ENCODE assay signal across 9 mouse cellular contexts in the genomic region with DNA sequence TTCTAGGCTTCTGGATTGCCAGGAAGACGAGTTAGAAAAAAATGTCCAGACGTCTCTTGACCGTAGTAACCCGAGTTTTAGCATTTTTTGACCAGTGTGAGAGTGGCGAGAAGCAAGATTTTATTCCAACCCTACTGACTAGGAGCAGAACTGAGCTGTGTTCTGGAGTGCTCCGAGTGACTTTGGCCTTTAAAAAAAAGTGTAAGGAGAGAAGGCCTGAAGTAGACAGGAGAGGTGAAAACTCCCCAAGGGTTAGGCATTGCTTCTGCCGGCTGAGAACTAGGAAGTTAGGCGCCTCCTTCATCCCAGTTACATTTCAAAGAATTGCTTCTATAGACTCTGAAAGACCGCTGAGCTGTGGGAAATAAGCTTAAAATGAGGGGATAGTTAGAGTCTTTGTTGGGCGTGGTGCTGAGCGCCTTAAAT. TPM values are rescaled to one million over a fixed set of nuclear protein-coding genes. Genes with fewer than 3 reads are reported as not detected.
DNase-seq lines count a peak whose midpoint lies in the region; ATAC-seq and TF ChIP-seq lines count a peak whose summit lies in the region.
"Had no signal": no experiment of that assay in that cellular context is flagged by ENCODE, and none has a peak within 500 bp of the region (broad histone marks: within the 10 kb centered on the region; RNA-seq: fewer than 3 reads in every experiment).

No protein-coding gene starts in this region.

- 2% methylated on average over 11 of the region's 11 CpGs for WGBS in liver, adult 2 months
- 1% methylated on average over 11 of the region's 11 CpGs for WGBS in bone marrow, adult 2 months
- WGBS in forebrain, embryonic 14.5 days: under 1% methylated on average over 11 of the region's 11 CpGs
- WGBS in liver, embryonic 11.5 days: 2% methylated on average over 11 of the region's 11 CpGs
- WGBS in stomach, embryonic 15.5 days: under 1% methylated on average over 11 of the region's 11 CpGs

- no peak for TF ChIP-seq CTCF in liver, adult 2 months (IDR thresholded peaks at IDR 0.05; ENCODE audit: low read depth, low read length)
- no peak for TF ChIP-seq CTCF in bone marrow, adult 2 months (IDR thresholded peaks at IDR 0.05; ENCODE audit: control insufficient read depth, insufficient read depth, low read length)

- peak overlapping the region; percentile 62 for H3K4me2 ChIP-seq in forebrain, embryonic 14.5 days (ENCODE audit: low read length)
- peak overlapping the region; percentile 96 for H3K4me2 ChIP-seq in liver, embryonic 11.5 days
- H3K4me2 ChIP-seq in stomach, embryonic 15.5 days: peak overlapping the region; percentile 72

- H3K36me3 ChIP-seq in liver, adult 2 months (ENCODE audit: control insufficient read depth, insufficient read depth, low read length): no peaks in the 10 kb centered on the region; the same call in 1 of the 2 replicates
- H3K36me3 ChIP-seq in forebrain, embryonic 14.5 days (ENCODE audit: control insufficient read depth, insufficient read depth, low read length): no peaks in the 10 kb centered on the region
- no peaks in the 10 kb centered on the region for H3K36me3 ChIP-seq in liver, embryonic 11.5 days (ENCODE audit: control insufficient read depth, insufficient read depth, low read length)
- H3K36me3 ChIP-seq in stomach, embryonic 15.5 days: no peaks in the 10 kb centered on the region

- H3K4me3 ChIP-seq in liver, adult 2 months (ENCODE audit: insufficient read depth, low read depth, low read length): peak overlapping the region; percentile 93
- H3K4me3 ChIP-seq in bone marrow, adult 2 months (replicated peaks; ENCODE audit: control insufficient read depth, low read depth, low read length): peak overlapping the region; percentile 70
- peak overlapping the region; percentile 90 for H3K4me3 ChIP-seq in forebrain, embryonic 14.5 days (ENCODE audit: low read depth, low read length)
- peak overlapping the region; percentile 89 for H3K4me3 ChIP-seq in liver, embryonic 11.5 days (ENCODE audit: low read depth, low read length)
- peak overlapping the region; percentile 90 for H3K4me3 ChIP-seq in stomach, embryonic 15.5 days (replicated peaks)

- TF ChIP-seq POLR2A in liver, adult 2 months (IDR thresholded peaks at IDR 0.05; ENCODE audit: extremely low read depth, insufficient read depth, low read length): no peak
- TF ChIP-seq POLR2A in bone marrow, adult 2 months (IDR thresholded peaks at IDR 0.05; ENCODE audit: borderline replicate concordance, control insufficient read depth, low read depth, low read length): no peak

- H3K27ac ChIP-seq in liver, adult 2 months (replicated peaks; ENCODE audit: insufficient read depth, low read depth, low read length): peak overlapping the region; percentile 94
- peak overlapping the region; percentile 95 for H3K27ac ChIP-seq in bone marrow, adult 2 months (ENCODE audit: control insufficient read depth, insufficient read depth, low read depth, low read length, poor library complexity)
- H3K27ac ChIP-seq in forebrain, embryonic 14.5 days (ENCODE audit: low read depth, low read length): peak overlapping the region; percentile 93
- H3K27ac ChIP-seq in liver, embryonic 11.5 days (ENCODE audit: low read depth, low read length): peak overlapping the region; percentile 94
- H3K27ac ChIP-seq in stomach, embryonic 15.5 days: peak overlapping the region; percentile 97

- peaks cover 8% of the 10 kb centered on the region; the same call in 1 of the 2 replicates for H3K79me2 ChIP-seq in liver, adult 2 months (ENCODE audit: control insufficient read depth, insufficient read depth, low read length)

- no peaks in the 10 kb centered on the region for H3K9me3 ChIP-seq in forebrain, embryonic 14.5 days (replicated peaks; ENCODE audit: control insufficient read depth, low read length)
- no peaks in the 10 kb centered on the region for H3K9me3 ChIP-seq in liver, embryonic 11.5 days (ENCODE audit: control insufficient read depth, low read length)
- H3K9me3 ChIP-seq in stomach, embryonic 15.5 days: no peaks in the 10 kb centered on the region

- peak; percentile 46 for DNase-seq in liver, adult 2 months (ENCODE audit: extremely low read depth, low read depth, low spot score)
- no peak for DNase-seq in liver
- DNase-seq in forebrain, embryonic 14.5 days (ENCODE audit: low spot score): peak; percentile 33
- DNase-seq in liver, embryonic 11.5 days (ENCODE audit: low spot score): no peak
- DNase-seq in urinary bladder, postnatal 36 days (ENCODE audit: low spot score in 2 of 2): no peak
- DNase-seq in left cerebral cortex, adult 11 months (ENCODE audit: low spot score): no peak

- H3K4me1 ChIP-seq in liver, adult 2 months (ENCODE audit: control insufficient read depth, insufficient read depth, low read length): peaks cover 13% of the 10 kb centered on the region
- H3K4me1 ChIP-seq in bone marrow, adult 2 months (ENCODE audit: control insufficient read depth, insufficient read depth, low read length): no peaks in the 10 kb centered on the region; the same call in 1 of the 2 replicates
- peaks cover 11% of the 10 kb centered on the region for H3K4me1 ChIP-seq in forebrain, embryonic 14.5 days (ENCODE audit: control insufficient read depth, insufficient read depth, low read length)
- peaks cover 10% of the 10 kb centered on the region for H3K4me1 ChIP-seq in liver, embryonic 11.5 days (replicated peaks; ENCODE audit: control insufficient read depth, insufficient read depth, low read length)
- peaks cover 8% of the 10 kb centered on the region for H3K4me1 ChIP-seq in stomach, embryonic 15.5 days

- no peaks in the 10 kb centered on the region for H3K27me3 ChIP-seq in liver, adult 2 months (ENCODE audit: control insufficient read depth, insufficient read depth, low read length)
- no peaks in the 10 kb centered on the region for H3K27me3 ChIP-seq in forebrain, embryonic 14.5 days (replicated peaks; ENCODE audit: control insufficient read depth, insufficient read depth, low read length)
- no peaks in the 10 kb centered on the region for H3K27me3 ChIP-seq in liver, embryonic 11.5 days (replicated peaks; ENCODE audit: control insufficient read depth, insufficient read depth, low read length)
- H3K27me3 ChIP-seq in stomach, embryonic 15.5 days (replicated peaks): no peaks in the 10 kb centered on the region

- ATAC-seq in forebrain, embryonic 14.5 days: peak; percentile 3; the same call in 1 of the 2 replicates
- no peak for ATAC-seq in liver, embryonic 11.5 days (replicated peaks; ENCODE audit: low FRiP score)
- ATAC-seq in stomach, embryonic 15.5 days (ENCODE audit: insufficient read depth, low FRiP score, low read depth): no peak

- H3K9ac ChIP-seq in liver, adult 2 months (ENCODE audit: low read depth, low read length): peak overlapping the region; percentile 97
- H3K9ac ChIP-seq in forebrain, embryonic 14.5 days (ENCODE audit: low read length): peak overlapping the region; percentile 99
- peak overlapping the region; percentile 95 for H3K9ac ChIP-seq in liver, embryonic 11.5 days (ENCODE audit: low read depth, low read length)
- peak overlapping the region; percentile 100 for H3K9ac ChIP-seq in stomach, embryonic 15.5 days

RNA-seq across cellular contexts. Expression of gene Krcc1, which starts 0.9 kb away (rescaled TPM):
- 52.7 and 56.6 TPM in 2 replicates for total RNA-seq in liver, adult 2 months (2014; rRNA removed)
- polyA plus RNA-seq in liver, adult 2 months (2012; rRNA removed): 9.0 and 9.5 TPM in 2 replicates
- polyA plus RNA-seq in bone marrow, adult 2 months (2011; ENCODE audit: insufficient read depth, insufficient read length, low replicate concordance, missing spikeins): 20.7 and 24.1 TPM in 2 replicates
- polyA plus RNA-seq in forebrain, embryonic 14.5 days (2014; fragmentation: Nextera tagmentation; extraction: Ambion mirVana): 23.6 and 24.2 TPM in 2 replicates
- 35.5 and 40.3 TPM in 2 replicates for polyA plus RNA-seq in liver, embryonic 11.5 days (2014; fragmentation: Nextera tagmentation; extraction: Ambion mirVana)
- 60.0 and 60.8 TPM in 2 replicates for polyA plus RNA-seq in stomach, embryonic 15.5 days (2015; fragmentation: Nextera tagmentation; extraction: Ambion mirVana)

RNA-seq across cellular contexts. Expression of gene Smyd1, which starts 49.7 kb away (rescaled TPM):
- 2.0 and 3.7 TPM in 2 replicates for total RNA-seq in liver, adult 2 months (2014; rRNA removed)
- polyA plus RNA-seq in liver, adult 2 months (2012; rRNA removed): 1.3 and 1.5 TPM in 2 replicates
- polyA plus RNA-seq in bone marrow, adult 2 months (2011; ENCODE audit: insufficient read depth, insufficient read length, low replicate concordance, missing spikeins): 0.45 TPM in 1 of 2 replicates, not detected in the other
- polyA plus RNA-seq in forebrain, embryonic 14.5 days (2014; fragmentation: Nextera tagmentation; extraction: Ambion mirVana): 0.08 and 0.21 TPM in 2 replicates
- 1.4 and 1.6 TPM in 2 replicates for polyA plus RNA-seq in liver, embryonic 11.5 days (2014; fragmentation: Nextera tagmentation; extraction: Ambion mirVana)
- polyA plus RNA-seq in stomach, embryonic 15.5 days (2015; fragmentation: Nextera tagmentation; extraction: Ambion mirVana): 0.32 and 0.53 TPM in 2 replicates

RNA-seq across cellular contexts. Expression of gene Cd8b1, which starts 50.3 kb away (rescaled TPM):
- 0.18 and 0.20 TPM in 2 replicates for total RNA-seq in liver, adult 2 months (2014; rRNA removed)
- polyA plus RNA-seq in liver, adult 2 months (2012; rRNA removed): 0.18 and 0.22 TPM in 2 replicates
- polyA plus RNA-seq in bone marrow, adult 2 months (2011; ENCODE audit: insufficient read depth, insufficient read length, low replicate concordance, missing spikeins): 1.8 and 6.1 TPM in 2 replicates
- polyA plus RNA-seq in forebrain, embryonic 14.5 days (2014; fragmentation: Nextera tagmentation; extraction: Ambion mirVana): not detected in 2 replicates
- not detected in 2 replicates for polyA plus RNA-seq in liver, embryonic 11.5 days (2014; fragmentation: Nextera tagmentation; extraction: Ambion mirVana)
- 0.09 and 0.14 TPM in 2 replicates for polyA plus RNA-seq in stomach, embryonic 15.5 days (2015; fragmentation: Nextera tagmentation; extraction: Ambion mirVana)
- polyA plus RNA-seq: frontal cortex, adult 2 months had no signal

Comparison
In these comparisons a context has a peak if more than half of its experiments do, and no peak if none do; other contexts are left out.
1. DNase-seq: peak in liver, adult 2 months (single experiment) and forebrain, embryonic 14.5 days (single experiment); none in liver (single experiment), liver, embryonic 11.5 days (single experiment), urinary bladder, postnatal 36 days (0 of 2) and left cerebral cortex, adult 11 months (single experiment).
2. Peak in every context shown above with its lines, with median percentiles within 50 percentile points of each other: H3K27ac ChIP-seq, H3K4me3 ChIP-seq, H3K9ac ChIP-seq and H3K4me2 ChIP-seq.